Mouse (Mus musculus): ENCODE measurements around the gene N4bp2l2. TPM values are rescaled to one million over a fixed set of nuclear protein-coding genes. Genes with fewer than 3 reads are reported as not detected.
"Not testable (repeated sequence)": the region's sequence is repeated elsewhere in the genome, so short reads cannot be mapped to it uniquely, and the experiment has no call there.

The N4bp2l2 gene
- polyA plus RNA-seq, 1 experiment: 7.4 TPM

GRCm38 (mm10) chr5:150664794-150665131 is 1.2 kb downstream of the N4bp2l2 start:
- Histone ChIP-seq H3K36me3 (ENCODE audit: control insufficient read depth, insufficient read depth, low read length) (peaks cover 5% of the 10 kb centered on the region; the same call in 1 of the 2 replicates), H3K27ac (ENCODE audit: insufficient read depth, low read depth, low read length) (peak overlapping the region; percentile 83), H3K4me1 (ENCODE audit: control insufficient read depth, insufficient read depth, low read length) (no peaks in the 10 kb centered on the region; the same call in 1 of the 2 replicates), H3K27me3 (replicated peaks; ENCODE audit: control insufficient read depth, insufficient read depth, low read length) (no peaks in the 10 kb centered on the region), H3K4me3 (ENCODE audit: insufficient read depth, low read depth, low read length) (peak overlapping the region; percentile 86)
- under 1% methylated on average over 10 of the region's 10 CpGs for WGBS
- TF ChIP-seq CTCF (conservative IDR thresholded peaks at IDR 0.05; ENCODE audit: insufficient read depth, insufficient read length, low read depth, low read length): no peak
- DNase-seq: no peak

- H3K27ac ChIP-seq (ENCODE audit: insufficient read depth, low read depth, low read length); H3K4me1 ChIP-seq (ENCODE audit: control insufficient read depth, insufficient read depth, low read length); H3K27me3 ChIP-seq (replicated peaks; ENCODE audit: control insufficient read depth, insufficient read depth, low read length); H3K36me3 ChIP-seq (ENCODE audit: control insufficient read depth, insufficient read depth, low read length); DNase-seq; H3K4me3 ChIP-seq (ENCODE audit: insufficient read depth, low read depth, low read length): not testable (repeated sequence)
- WGBS: 79% methylated on average over 7 of the region's 7 CpGs
Observed at GRCm38 (mm10) chr5:150663926-150664325, 2.1 kb downstream of the N4bp2l2 start.

- H3K27me3 ChIP-seq (replicated peaks; ENCODE audit: control insufficient read depth, insufficient read depth, low read length); H3K4me1 ChIP-seq (ENCODE audit: control insufficient read depth, insufficient read depth, low read length); DNase-seq; H3K27ac ChIP-seq (ENCODE audit: insufficient read depth, low read depth, low read length); H3K36me3 ChIP-seq (ENCODE audit: control insufficient read depth, insufficient read depth, low read length); H3K4me3 ChIP-seq (ENCODE audit: insufficient read depth, low read depth, low read length): not testable (repeated sequence)
- WGBS: 93% methylated on average over 3 of the region's 3 CpGs
Observed at GRCm38 (mm10) chr5:150660296-150660695, 5.7 kb downstream of the N4bp2l2 start.

GRCm38 (mm10) chr5:150659425-150659824 is 6.6 kb downstream of the N4bp2l2 start:
- WGBS: 83% methylated on average over 6 of the region's 6 CpGs
- not testable (repeated sequence) for H3K27ac ChIP-seq (ENCODE audit: insufficient read depth, low read depth, low read length); H3K4me3 ChIP-seq (ENCODE audit: insufficient read depth, low read depth, low read length); H3K4me1 ChIP-seq (ENCODE audit: control insufficient read depth, insufficient read depth, low read length); DNase-seq; H3K36me3 ChIP-seq (ENCODE audit: control insufficient read depth, insufficient read depth, low read length); H3K27me3 ChIP-seq (replicated peaks; ENCODE audit: control insufficient read depth, insufficient read depth, low read length)

GRCm38 (mm10) chr5:150654548-150654947 is 11.4 kb downstream of the N4bp2l2 start:
- peaks cover 3% of the 10 kb centered on the region; the same call in 1 of the 2 replicates for H3K4me1 ChIP-seq (ENCODE audit: control insufficient read depth, insufficient read depth, low read length)
- DNase-seq: no peak
- H3K36me3 ChIP-seq (ENCODE audit: control insufficient read depth, insufficient read depth, low read length): no peaks in the 10 kb centered on the region
- TF ChIP-seq POLR2A (IDR thresholded peaks at IDR 0.05; ENCODE audit: low read depth, low read length): no peak
- TF ChIP-seq CTCF (conservative IDR thresholded peaks at IDR 0.05; ENCODE audit: insufficient read depth, insufficient read length, low read depth, low read length): no peak
- H3K27me3 ChIP-seq (replicated peaks; ENCODE audit: control insufficient read depth, insufficient read depth, low read length): no peaks in the 10 kb centered on the region
- no peak overlapping the region for H3K4me3 ChIP-seq (ENCODE audit: insufficient read depth, low read depth, low read length)
- H3K27ac ChIP-seq (ENCODE audit: insufficient read depth, low read depth, low read length): no peak overlapping the region

GRCm38 (mm10) chr5:150652578-150652977 is 13.4 kb downstream of the N4bp2l2 start:
- TF ChIP-seq CTCF (conservative IDR thresholded peaks at IDR 0.05; ENCODE audit: insufficient read depth, insufficient read length, low read depth, low read length): no peak
- no peak for TF ChIP-seq POLR2A (IDR thresholded peaks at IDR 0.05; ENCODE audit: low read depth, low read length)
- WGBS: 78% methylated on average over 2 of the region's 2 CpGs
- Histone ChIP-seq H3K27ac (ENCODE audit: insufficient read depth, low read depth, low read length) (no peak overlapping the region), H3K4me3 (ENCODE audit: insufficient read depth, low read depth, low read length) (no peak overlapping the region), H3K36me3 (ENCODE audit: control insufficient read depth, insufficient read depth, low read length) (peaks cover 3% of the 10 kb centered on the region), H3K4me1 (ENCODE audit: control insufficient read depth, insufficient read depth, low read length) (peaks cover 3% of the 10 kb centered on the region; the same call in 1 of the 2 replicates), H3K27me3 (replicated peaks; ENCODE audit: control insufficient read depth, insufficient read depth, low read length) (no peaks in the 10 kb centered on the region)
- no peak for DNase-seq

GRCm38 (mm10) chr5:150644926-150645325 is 21.1 kb downstream of the N4bp2l2 start:
- Histone ChIP-seq H3K27ac (ENCODE audit: insufficient read depth, low read depth, low read length) (no peak overlapping the region), H3K27me3 (replicated peaks; ENCODE audit: control insufficient read depth, insufficient read depth, low read length) (no peaks in the 10 kb centered on the region), H3K4me1 (ENCODE audit: control insufficient read depth, insufficient read depth, low read length) (no peaks in the 10 kb centered on the region), H3K4me3 (ENCODE audit: insufficient read depth, low read depth, low read length) (no peak overlapping the region), H3K36me3 (ENCODE audit: control insufficient read depth, insufficient read depth, low read length) (peaks cover 8% of the 10 kb centered on the region)
- no peak for TF ChIP-seq POLR2A (IDR thresholded peaks at IDR 0.05; ENCODE audit: low read depth, low read length)
- no peak for TF ChIP-seq CTCF (conservative IDR thresholded peaks at IDR 0.05; ENCODE audit: insufficient read depth, insufficient read length, low read depth, low read length)
- 90% methylated on average over 4 of the region's 4 CpGs for WGBS
- DNase-seq: no peak

GRCm38 (mm10) chr5:150643390-150643789 is 22.6 kb downstream of the N4bp2l2 start:
- H3K4me1 ChIP-seq (ENCODE audit: control insufficient read depth, insufficient read depth, low read length); H3K4me3 ChIP-seq (ENCODE audit: insufficient read depth, low read depth, low read length); H3K27ac ChIP-seq (ENCODE audit: insufficient read depth, low read depth, low read length); DNase-seq; H3K27me3 ChIP-seq (replicated peaks; ENCODE audit: control insufficient read depth, insufficient read depth, low read length); H3K36me3 ChIP-seq (ENCODE audit: control insufficient read depth, insufficient read depth, low read length): not testable (repeated sequence)
- WGBS: 99% methylated on average over 4 of the region's 4 CpGs
